Mouse (Mus musculus) midbrain, postnatal 0 days (tissue): ENCODE data around the gene Slc16a13. TPM values are rescaled to one million over a fixed set of nuclear protein-coding genes. Genes with fewer than 3 reads are reported as not detected.

Source experiments
- ATAC-seq: fragments of 200-750 bp; cut with Nextera tagmentation; 2 replicates; pipeline ENCODE4 v1.8.0; 2017; ENCODE audit warnings: moderate number of reproducible peaks, mild to moderate bottlenecking, moderate TSS enrichment, moderate library complexity; ENCODE audit not compliant: low FRiP score
- DNase-seq: peaks from one replicate; pipeline ENCODE4 v3.0.0-alpha.2; 2015; ENCODE audit warnings: low spot score
- H3K27ac ChIP-seq: fragments of 300-500 bp; sonication (generic); 2 replicates; pipeline ENCODE4 v1.5.1; 2014; ENCODE audit warnings: low read depth, mild to moderate bottlenecking, low read length, mixed read lengths
- H3K27me3 ChIP-seq: fragments of 300-500 bp; sonication (generic); 2 replicates; pipeline ENCODE4 v1.6.1; 2014; ENCODE audit warnings: low read length, control low read depth, mixed read lengths; ENCODE audit not compliant: insufficient read depth
- H3K36me3 ChIP-seq: fragments of 300-500 bp; sonication (generic); 2 replicates; pipeline ENCODE4 v1.6.1; 2014; ENCODE audit warnings: low read length, control low read depth, mixed read lengths; ENCODE audit not compliant: insufficient read depth
- H3K4me1 ChIP-seq: fragments of 300-500 bp; sonication (generic); 2 replicates; pipeline ENCODE4 v1.6.1; 2014; ENCODE audit warnings: mild to moderate bottlenecking, control low read depth, antibody characterized with exemption, low read length, mixed read lengths; ENCODE audit not compliant: insufficient read depth
- H3K4me2 ChIP-seq: fragments of 300-500 bp; sonication (generic); 2 replicates; pipeline ENCODE4 v1.6.1; 2014; ENCODE audit warnings: low read depth, mild to moderate bottlenecking, low read length, mixed read lengths; ENCODE audit not compliant: poor library complexity, severe bottlenecking
- H3K4me3 ChIP-seq: fragments of 300-500 bp; sonication (generic); 2 replicates; pipeline ENCODE4 v1.5.1; 2014; ENCODE audit warnings: low read depth, mild to moderate bottlenecking, low read length, moderate library complexity
- H3K9ac ChIP-seq: fragments of 300-500 bp; sonication (generic); replicated peaks from 2 replicates; pipeline ENCODE4 v1.6.1; 2014; ENCODE audit warnings: mild to moderate bottlenecking, low read length, moderate library complexity, mixed read lengths; ENCODE audit not compliant: poor library complexity, severe bottlenecking
- H3K9me3 ChIP-seq: fragments of 300-500 bp; sonication (generic); 2 replicates; pipeline ENCODE4 v1.6.1; 2016; ENCODE audit warnings: low read length, control low read depth
- CTCF ChIP-seq: IDR thresholded peaks from 2 replicates; pipeline ENCODE4 v1.5.1; 2016; ENCODE audit warnings: antibody characterized with exemption, mild to moderate bottlenecking
- WGBS: fragments of 180-500 bp; shearing (Covaris S2); extraction: QIAGEN DNeasy Blood & Tissue Kit; methylation state at CpG from one replicate; pipeline ENCODE4 v1.1.7; 2014; 5-methylcytosine and 5-hydroxymethylcytosine counted together
- polyA plus RNA-seq: library from polyadenylated mRNA; unstranded; fragments of >200 nt; fragmentation: Nextera tagmentation; extraction: Ambion mirVana; gene quantifications from 2 replicates; pipeline ENCODE4 v1.2.1, GENCODE M21; 2015
- total RNA-seq: library from RNA; depleted of rRNA; stranded (reverse); fragments of >200 nt; gene quantifications from 2 replicates; pipeline ENCODE4 v1.2.3, GENCODE M21; 2014

The Slc16a13 gene
- total and polyA plus RNA-seq, 2 experiments from 2014 or later = 9.9 to 26.1 TPM

DNA sequence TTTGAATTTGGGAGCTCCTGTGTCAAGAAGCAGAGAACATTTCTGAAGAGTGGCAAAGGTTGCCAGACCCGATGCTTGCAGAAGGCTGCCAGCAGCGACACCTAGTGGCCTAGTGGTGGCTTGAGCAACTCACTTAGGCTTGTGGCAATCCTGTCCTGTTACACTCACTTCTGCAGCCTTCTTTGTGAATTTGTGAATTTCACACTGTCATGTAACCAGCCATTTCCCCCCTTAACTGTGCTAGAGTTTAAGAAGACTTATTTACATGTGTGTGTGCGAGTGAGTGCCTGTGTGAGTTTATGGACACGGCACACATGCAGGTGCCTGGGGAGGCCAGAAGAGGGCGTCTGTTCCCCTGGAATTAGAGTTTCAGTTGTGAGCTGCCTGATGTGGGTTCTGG lies 19.2 kb downstream of the Slc16a13 start:
- no peak overlapping the region for H3K4me3 ChIP-seq
- peak; percentile 89 for DNase-seq
- H3K4me1 ChIP-seq = no peaks in the 10 kb centered on the region
- WGBS = 40% methylated on average over 5 of the region's 5 CpGs
- H3K9me3 ChIP-seq = no peaks in the 10 kb centered on the region
- no peaks in the 10 kb centered on the region for H3K27me3 ChIP-seq
- ATAC-seq = no peak
- H3K4me2 ChIP-seq = no peak overlapping the region
- H3K36me3 ChIP-seq = no peaks in the 10 kb centered on the region
- no peak overlapping the region for H3K27ac ChIP-seq
- TF ChIP-seq CTCF = peak; percentile 96
- H3K9ac ChIP-seq = no peak overlapping the region

DNA sequence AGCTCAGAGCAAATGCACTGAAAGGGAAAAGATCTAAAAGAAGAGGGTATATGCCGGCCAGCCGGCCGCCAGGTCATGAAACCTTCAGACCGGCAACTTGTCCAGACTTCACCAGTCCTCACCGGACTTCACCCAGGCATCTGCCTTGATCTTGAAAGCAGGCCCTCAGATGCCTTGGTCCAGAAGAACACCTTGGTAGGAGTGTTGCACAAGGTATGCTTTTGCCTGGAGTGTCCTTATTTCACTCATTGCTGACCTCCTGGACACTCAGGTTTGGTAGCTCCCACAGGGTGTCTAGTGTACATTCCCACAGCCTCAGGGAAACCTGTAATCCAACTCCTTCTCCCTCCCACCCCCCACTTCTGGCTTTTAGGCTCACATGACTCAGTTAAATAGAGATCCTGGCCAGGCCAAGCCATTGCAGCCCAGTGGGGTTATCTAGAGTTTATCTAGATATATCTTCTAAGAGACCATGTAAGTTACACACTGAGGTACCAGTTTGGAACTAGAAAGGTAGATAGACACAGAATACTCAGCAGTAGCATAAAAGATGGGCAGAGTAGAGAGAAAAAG lies 20.7 kb downstream of the Slc16a13 start:
- H3K4me3 ChIP-seq = no peak overlapping the region
- H3K36me3 ChIP-seq = no peaks in the 10 kb centered on the region
- DNase-seq = no peak
- H3K27ac ChIP-seq = no peak overlapping the region
- no peak overlapping the region for H3K9ac ChIP-seq
- no peaks in the 10 kb centered on the region for H3K4me1 ChIP-seq
- no peak for TF ChIP-seq CTCF
- ATAC-seq = no peak
- H3K27me3 ChIP-seq = no peaks in the 10 kb centered on the region
- no peak overlapping the region for H3K4me2 ChIP-seq
- no peaks in the 10 kb centered on the region for H3K9me3 ChIP-seq
- WGBS = 87% methylated on average over 5 of the region's 5 CpGs

DNA sequence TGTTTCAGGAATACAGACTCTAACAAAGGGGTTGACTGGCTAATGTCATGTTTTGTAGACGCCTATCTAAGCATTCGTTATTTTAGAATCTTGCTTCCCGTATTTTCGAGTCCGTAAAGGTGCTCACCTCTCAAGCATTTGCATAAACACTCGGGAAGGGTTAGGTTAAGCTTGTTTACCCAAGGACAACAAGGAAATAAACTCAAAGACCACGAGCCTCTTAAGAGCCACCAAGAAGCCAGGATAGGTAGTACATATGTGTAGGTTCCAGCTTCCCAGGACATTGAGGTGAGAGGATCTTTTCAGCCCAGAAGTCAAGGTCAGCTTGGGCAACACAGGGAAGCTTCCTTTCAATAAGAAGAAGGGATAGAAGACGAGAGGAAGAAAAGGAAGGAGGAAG lies 21.8 kb downstream of the Slc16a13 start:
- H3K27ac ChIP-seq = no peak overlapping the region
- H3K4me1 ChIP-seq = no peaks in the 10 kb centered on the region
- no peak overlapping the region for H3K4me2 ChIP-seq
- WGBS = 88% methylated on average over 8 of the region's 8 CpGs
- no peak overlapping the region for H3K9ac ChIP-seq
- no peak for TF ChIP-seq CTCF
- no peaks in the 10 kb centered on the region for H3K36me3 ChIP-seq
- no peaks in the 10 kb centered on the region for H3K9me3 ChIP-seq
- no peaks in the 10 kb centered on the region for H3K27me3 ChIP-seq
- no peak overlapping the region for H3K4me3 ChIP-seq
- no peak for ATAC-seq
- no peak for DNase-seq

DNA sequence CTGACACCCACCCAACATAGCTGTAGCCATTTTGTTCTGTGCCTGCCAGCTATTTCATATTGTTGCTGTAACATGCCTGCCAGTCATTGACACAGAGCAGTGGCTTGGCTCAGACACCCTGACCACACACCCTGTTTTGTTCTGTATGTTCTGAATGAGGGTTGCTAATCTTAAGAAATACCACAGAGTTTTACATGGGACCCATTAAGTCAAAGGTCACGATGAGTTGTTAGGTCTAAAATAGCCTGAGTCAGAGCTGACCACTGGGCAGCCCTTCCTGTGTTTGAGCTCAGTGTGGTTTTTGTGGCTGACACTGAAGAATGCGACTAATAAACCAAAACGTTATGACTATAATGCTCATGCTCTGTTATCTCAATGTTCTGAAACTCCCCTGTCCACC lies 22.5 kb downstream of the Slc16a13 start:
- Histone ChIP-seq H3K36me3 (no peaks in the 10 kb centered on the region), H3K4me3 (no peak overlapping the region), H3K27me3 (no peaks in the 10 kb centered on the region), H3K4me2 (no peak overlapping the region), H3K27ac (no peak overlapping the region), H3K9ac (no peak overlapping the region), H3K4me1 (no peaks in the 10 kb centered on the region), H3K9me3 (no peaks in the 10 kb centered on the region)
- ATAC-seq (no peak), DNase-seq (no peak)
- no peak for TF ChIP-seq CTCF
- 94% methylated on average over 3 of the region's 3 CpGs for WGBS

DNA sequence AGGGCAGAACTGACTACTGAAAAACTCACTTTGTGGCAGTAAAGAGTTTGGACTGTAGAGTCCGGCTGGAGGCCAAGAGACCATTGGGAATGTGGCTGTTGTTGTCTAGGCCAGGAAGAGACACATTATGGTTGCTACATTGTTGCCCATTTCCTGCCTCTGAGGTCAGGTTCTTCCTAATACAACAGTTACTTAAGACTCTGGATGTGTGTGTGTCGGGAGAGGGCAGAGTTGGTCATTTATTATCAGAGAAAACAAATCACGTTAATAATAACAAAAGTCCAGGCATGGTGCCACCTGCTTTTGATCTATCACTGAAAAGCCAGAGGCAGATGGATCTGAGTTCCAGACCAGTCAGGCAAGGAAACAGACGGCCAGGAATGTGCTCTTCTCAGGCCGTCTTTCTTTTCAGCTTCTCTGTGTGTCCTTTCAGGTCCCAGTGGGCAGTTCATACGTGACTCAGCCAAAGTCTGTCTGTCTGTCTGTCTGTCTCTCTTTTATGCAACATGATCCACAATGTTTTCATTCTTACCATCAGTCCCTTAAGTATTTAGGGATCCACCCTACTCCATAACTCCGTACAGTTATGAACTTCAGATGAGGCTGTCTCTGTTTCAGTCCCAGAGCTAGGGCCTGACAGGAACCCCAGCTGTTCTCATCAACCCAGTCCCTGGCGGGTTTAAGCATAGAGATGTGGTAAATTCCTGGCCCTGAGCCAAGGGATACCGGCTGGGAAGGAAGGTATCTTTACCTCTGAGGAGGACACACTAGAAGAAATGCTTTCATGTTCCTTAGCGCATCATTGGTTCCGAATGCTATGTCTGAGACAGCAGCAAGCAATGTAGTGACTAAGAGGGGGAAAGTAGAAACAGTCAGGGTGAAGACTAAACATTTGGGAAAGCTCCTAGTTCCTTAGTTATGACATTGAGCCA lies 27.2 kb downstream of the Slc16a13 start:
- 55% methylated on average over 11 of the region's 11 CpGs for WGBS

DNA sequence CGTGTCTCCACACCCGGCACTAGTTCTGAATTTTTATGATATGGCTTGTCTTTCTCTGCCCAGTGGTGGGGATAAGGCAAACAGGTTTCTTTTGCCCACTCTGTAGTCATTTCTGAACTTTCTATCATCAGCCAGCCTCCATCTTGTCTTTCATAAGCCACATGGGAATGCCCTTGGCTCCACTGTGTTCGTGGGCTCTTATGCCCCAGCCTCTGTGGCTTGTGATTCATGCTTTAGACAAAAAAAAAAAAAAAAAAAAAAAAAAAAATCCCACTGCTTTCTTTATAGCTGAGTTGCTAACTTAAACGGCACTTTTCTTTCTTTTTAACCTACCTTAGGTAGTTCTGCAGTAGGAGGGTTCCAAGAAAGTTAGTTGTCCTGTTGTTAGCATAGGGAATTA lies 28.7 kb downstream of the Slc16a13 start:
- no peak overlapping the region for H3K27ac ChIP-seq
- ATAC-seq (no peak), DNase-seq (no peak)
- no peaks in the 10 kb centered on the region for H3K9me3 ChIP-seq
- TF ChIP-seq CTCF = no peak
- WGBS = 83% methylated on average over 4 of the region's 4 CpGs
- no peaks in the 10 kb centered on the region for H3K4me1 ChIP-seq
- no peak overlapping the region for H3K4me2 ChIP-seq
- no peaks in the 10 kb centered on the region for H3K36me3 ChIP-seq
- no peaks in the 10 kb centered on the region for H3K27me3 ChIP-seq
- H3K9ac ChIP-seq = no peak overlapping the region
- H3K4me3 ChIP-seq = no peak overlapping the region

More for the DNA sequence above, 27.2 kb downstream of the Slc16a13 start:
- Histone ChIP-seq H3K36me3 (no peaks in the 10 kb centered on the region), H3K4me3 (no peak overlapping the region), H3K4me1 (no peaks in the 10 kb centered on the region), H3K27me3 (no peaks in the 10 kb centered on the region), H3K9ac (no peak overlapping the region), H3K27ac (no peak overlapping the region), H3K9me3 (no peaks in the 10 kb centered on the region), H3K4me2 (no peak overlapping the region)
- DNase-seq (no peak), ATAC-seq (no peak)
- no peak for TF ChIP-seq CTCF
